Mouse (Mus musculus) gonadal fat pad, adult 2 months (tissue): ENCODE measurements around the gene Tiam2. TPM values are rescaled to one million over a fixed set of nuclear protein-coding genes. Genes with fewer than 3 reads are reported as not detected.

ENCODE experiments used
- DNase-seq: peaks from one replicate; pipeline ENCODE4 v3.0.0-alpha.2; 2012; ENCODE audit warnings: low read depth
- polyA plus RNA-seq: library from polyadenylated mRNA; depleted of rRNA; stranded (reverse); fragments of >200 nt; gene quantifications from 2 replicates; pipeline ENCODE4 v1.2.3, GENCODE M21; 2012

Tiam2 gene
- polyA plus RNA-seq, 1 experiment, result 1.2 TPM

GRCm38 (mm10) chr17:3394985-3395384 lies 68.6 kb downstream of the Tiam2 start:
- no peak for DNase-seq

- no peak for DNase-seq
Measured at GRCm38 (mm10) chr17:3396881-3397281, 70.5 kb downstream of the Tiam2 start.

- no peak for DNase-seq
Measured at GRCm38 (mm10) chr17:3397836-3398235, 71.5 kb downstream of the Tiam2 start.

GRCm38 (mm10) chr17:3405350-3406073 lies 79.1 kb downstream of the Tiam2 start:
- DNase-seq, result no peak

GRCm38 (mm10) chr17:3407051-3407450 lies 80.7 kb downstream of the Tiam2 start:
- no peak for DNase-seq

- DNase-seq, result no peak
Measured at GRCm38 (mm10) chr17:3410307-3410706, 83.9 kb downstream of the Tiam2 start.

- no peak for DNase-seq
Measured at GRCm38 (mm10) chr17:3412771-3413170, 86.4 kb downstream of the Tiam2 start.

GRCm38 (mm10) chr17:3415580-3415979 lies 89.2 kb downstream of the Tiam2 start:
- DNase-seq, result no peak

GRCm38 (mm10) chr17:3416401-3416800 lies 90.0 kb downstream of the Tiam2 start:
- no peak for DNase-seq

GRCm38 (mm10) chr17:3419368-3419928 lies 93.1 kb downstream of the Tiam2 start:
- DNase-seq, result no peak

- no peak for DNase-seq
Measured at GRCm38 (mm10) chr17:3420148-3420547, 93.8 kb downstream of the Tiam2 start.

GRCm38 (mm10) chr17:3423416-3423815 lies 97.0 kb downstream of the Tiam2 start:
- DNase-seq, result no peak

GRCm38 (mm10) chr17:3428659-3429058 lies 102.3 kb downstream of the Tiam2 start:
- no peak for DNase-seq

- no peak for DNase-seq
Measured at GRCm38 (mm10) chr17:3432590-3433498, 106.5 kb downstream of the Tiam2 start.

GRCm38 (mm10) chr17:3433521-3434271 lies 107.3 kb downstream of the Tiam2 start:
- no peak for DNase-seq

GRCm38 (mm10) chr17:3435299-3435698 lies 108.9 kb downstream of the Tiam2 start:
- no peak for DNase-seq

GRCm38 (mm10) chr17:3436841-3437515 lies 110.6 kb downstream of the Tiam2 start:
- no peak for DNase-seq

- no peak for DNase-seq
Measured at GRCm38 (mm10) chr17:3442526-3443401, 116.4 kb downstream of the Tiam2 start.

GRCm38 (mm10) chr17:3446191-3446950 lies 120.0 kb downstream of the Tiam2 start:
- no peak for DNase-seq
